Mouse (Mus musculus): Measurements from ENCODE around the gene Cfap43. TPM values are rescaled to one million over a fixed set of nuclear protein-coding genes. Genes with fewer than 3 reads are reported as not detected.

The Cfap43 gene
- total and polyA plus RNA-seq, 3 experiments, result 3.2 to 12.7 (median 11.7) TPM

- TF ChIP-seq GABPA (IDR thresholded peaks at IDR 0.05; ENCODE audit: insufficient replicate concordance, low read depth, low read length) (no peak), TCF12 (IDR thresholded peaks at IDR 0.05; ENCODE audit: low read depth, low read length) (peak; percentile 43; the same call in 1 of the 2 replicates), JUND (conservative IDR thresholded peaks at IDR 0.05; ENCODE audit: low read depth, low read length) (no peak), RAD21 (IDR thresholded peaks at IDR 0.05; ENCODE audit: low read depth, low read length) (no peak), TBP (conservative IDR thresholded peaks at IDR 0.05; ENCODE audit: low read depth, low read length) (no peak), MAX (IDR thresholded peaks at IDR 0.05; ENCODE audit: low read length) (peak; percentile 98), BHLHE40 (IDR thresholded peaks at IDR 0.05; ENCODE audit: low read depth, low read length) (peak; percentile 83), MAFK (IDR thresholded peaks at IDR 0.05; ENCODE audit: insufficient replicate concordance, low read length) (no peak), CHD1 (IDR thresholded peaks at IDR 0.05; ENCODE audit: low read depth, low read length) (no peak), HCFC1 (IDR thresholded peaks at IDR 0.05; ENCODE audit: low read depth, low read length) (no peak; the same call in 1 of the 2 replicates), ZNF384 (IDR thresholded peaks at IDR 0.05; ENCODE audit: low read depth, low read length) (no peak), NELFE (IDR thresholded peaks at IDR 0.05; ENCODE audit: low read depth, low read length) (no peak), KAT2A (IDR thresholded peaks at IDR 0.05; ENCODE audit: insufficient replicate concordance, low read length) (no peak), JUN (IDR thresholded peaks at IDR 0.05; ENCODE audit: insufficient read depth, low read depth, low read length) (no peak), MAZ (IDR thresholded peaks at IDR 0.05; ENCODE audit: low read depth, low read length) (no peak), MXI1 (IDR thresholded peaks at IDR 0.05; ENCODE audit: low read depth, low read length) (peak; percentile 92), POLR2AphosphoS2 (IDR thresholded peaks at IDR 0.05; ENCODE audit: low read depth, low read length) (no peak), MYC (IDR thresholded peaks at IDR 0.05; ENCODE audit: low read depth, low read length) (peak; percentile 82), IRF4 (IDR thresholded peaks at IDR 0.05; ENCODE audit: low read depth, low read length) (peak; percentile 78), UBTF (IDR thresholded peaks at IDR 0.05; ENCODE audit: low read depth, low read length) (no peak), PAX5 (IDR thresholded peaks at IDR 0.05; ENCODE audit: low read length) (no peak), POLR2A (IDR thresholded peaks at IDR 0.05; ENCODE audit: low read depth, low read length) (peak; percentile 55; the same call in 1 of the 2 replicates), E2F4 (IDR thresholded peaks at IDR 0.05; ENCODE audit: insufficient replicate concordance, low read depth, low read length) (no peak), USF1 (IDR thresholded peaks at IDR 0.05; ENCODE audit: low read depth, low read length) (peak; percentile 88), NRF1 (IDR thresholded peaks at IDR 0.05; ENCODE audit: low read depth, low read length) (no peak), CHD2 (IDR thresholded peaks at IDR 0.05; ENCODE audit: low read length) (no peak), ELF1 (IDR thresholded peaks at IDR 0.05; ENCODE audit: low read depth, low read length) (no peak), USF2 (conservative IDR thresholded peaks at IDR 0.05; ENCODE audit: low read depth, low read length) (peak; percentile 91), MEF2A (IDR thresholded peaks at IDR 0.05; ENCODE audit: borderline replicate concordance, low read depth, low read length) (0 out of 2 replicates have a peak, but pooled peaks have one; percentile 39), RCOR1 (conservative IDR thresholded peaks at IDR 0.05; ENCODE audit: low read depth, low read length) (no peak), ZKSCAN1 (IDR thresholded peaks at IDR 0.05; ENCODE audit: borderline replicate concordance, low read depth, low read length) (no peak), ZC3H11A (IDR thresholded peaks at IDR 0.05; ENCODE audit: low read depth, low read length) (no peak), SIN3A (IDR thresholded peaks at IDR 0.05; ENCODE audit: low read length) (peak; percentile 70; the same call in 1 of the 2 replicates), EP300 (IDR thresholded peaks at IDR 0.05; ENCODE audit: low read length) (peak; percentile 73), ZMIZ1 (IDR thresholded peaks at IDR 0.05; ENCODE audit: low read depth, low read length) (no peak), SMC3 (IDR thresholded peaks at IDR 0.05; ENCODE audit: low read depth, low read length) (no peak), CTCF (conservative IDR thresholded peaks at IDR 0.05 in 1 of 2, IDR thresholded peaks at IDR 0.05 in 1 of 2; ENCODE audit: low read depth in 2 of 2, low read length in 2 of 2) (no peak), ETS1 (conservative IDR thresholded peaks at IDR 0.05; ENCODE audit: low read depth, low read length) (0 out of 2 replicates have a peak, but pooled peaks have one; percentile 57)
- Histone ChIP-seq H3K9me3 (replicated peaks; ENCODE audit: low read length) (no peaks in the 10 kb centered on the region), H3K4me3 (replicated peaks in 1 of 3; ENCODE audit: low read depth in 2 of 3, low read length in 2 of 3, poor library complexity in 1 of 3) (peak overlapping the region; percentile 58 to 71 (median 68)), H3K36me3 (replicated peaks in 1 of 2; ENCODE audit: control insufficient read depth in 1 of 2, insufficient read depth in 1 of 2, low read length in 1 of 2) (no peaks in the 10 kb centered on the region), H3K4me2 (ENCODE audit: insufficient read depth, low read depth, poor library complexity, severe bottlenecking) (peak overlapping the region; percentile 96), H3K27me3 (replicated peaks) (peaks cover 37% of the 10 kb centered on the region), H3K4me1 (ENCODE audit: control insufficient read depth in 1 of 2, insufficient read depth in 2 of 2) (peaks cover 10 to 24% of the 10 kb centered on the region in 2 experiments), H3K79me2 (replicated peaks; ENCODE audit: control insufficient read depth, extremely low read depth, insufficient read depth, poor library complexity, severe bottlenecking) (no peaks in the 10 kb centered on the region), H3K9ac (ENCODE audit: insufficient read depth, low read depth) (peak overlapping the region; percentile 85), H3K27ac (ENCODE audit: insufficient read depth, low read depth) (peak overlapping the region; percentile 67)
- DNase-seq (ENCODE audit: extremely low read depth), result peak; percentile 65
- in situ Hi-C loops (cut with MboI; ENCODE audit: low pct_ligation_motif_present, low pct_unique_long_range_greater_than_20kb, low sequenced_read_pairs), result loop anchor here (25.0 kb wide), 1 partner anchor 274 kb away; no protein-coding TSS in a partner anchor
- dilution Hi-C loops (cut with MboI; ENCODE audit: extremely low pct_ligation_motif_present, extremely low pct_unique_long_range_greater_than_20kb, low sequenced_read_pairs), result no loop called here
Observed at GRCm38 (mm10) chr19:47936490-47936889, 17.4 kb upstream of the Cfap43 start.
